ENCODE assay signal across 22 mouse cellular contexts in genomic region chr8:88686226-88686905, GRCm38 (mm10). TPM values are rescaled to one million over a fixed set of nuclear protein-coding genes. Genes with fewer than 3 reads are reported as not detected.
DNase-seq lines count a peak whose midpoint lies in the region; ATAC-seq lines count a peak whose summit lies in the region.
"Had no signal": no experiment of that assay in that cellular context is flagged by ENCODE, and none has a peak within 500 bp of the region (broad histone marks: within the 10 kb centered on the region; RNA-seq: fewer than 3 reads in every experiment).

No protein-coding gene starts in this region.

- no peaks in the 10 kb centered on the region for H3K27me3 ChIP-seq in heart, embryonic 10.5 days (ENCODE audit: insufficient read depth, poor library complexity, severe bottlenecking)
- H3K27me3 ChIP-seq in limb, embryonic 11.5 days (ENCODE audit: control insufficient read depth, insufficient read depth, low read length): no peaks in the 10 kb centered on the region
- no peaks in the 10 kb centered on the region for H3K27me3 ChIP-seq in limb, embryonic 10.5 days (ENCODE audit: low read depth, poor library complexity, severe bottlenecking)
- H3K27me3 ChIP-seq in limb, embryonic 13.5 days: no peaks in the 10 kb centered on the region
- H3K27me3 ChIP-seq: embryonic facial prominence, embryonic 13.5 days; heart, embryonic 13.5 days; Patski had no signal

- no peak overlapping the region for H3K27ac ChIP-seq in heart, embryonic 10.5 days
- H3K27ac ChIP-seq in limb, embryonic 11.5 days (replicated peaks; ENCODE audit: low read depth, low read length): no peak overlapping the region
- no peak overlapping the region; the same call in 1 of the 2 replicates for H3K27ac ChIP-seq in limb, embryonic 10.5 days
- no peak overlapping the region for H3K27ac ChIP-seq in limb, embryonic 13.5 days
- H3K27ac ChIP-seq: embryonic facial prominence, embryonic 13.5 days; heart, embryonic 13.5 days; left cerebral cortex, adult 2 months; limb, embryonic 12.5 days had no signal

- no peak overlapping the region for H3K9ac ChIP-seq in limb, embryonic 11.5 days (ENCODE audit: low read length)
- 0 out of 2 replicates have a peak overlapping the region, but pooled peaks have one; percentile 3 for H3K9ac ChIP-seq in limb, embryonic 13.5 days
- H3K9ac ChIP-seq: embryonic facial prominence, embryonic 13.5 days; heart, embryonic 13.5 days; limb, embryonic 12.5 days had no signal

- no peak overlapping the region for H3K4me2 ChIP-seq in limb, embryonic 11.5 days (ENCODE audit: low read depth, severe bottlenecking)
- no peak overlapping the region for H3K4me2 ChIP-seq in limb, embryonic 13.5 days (replicated peaks)
- H3K4me2 ChIP-seq: embryonic facial prominence, embryonic 13.5 days; heart, embryonic 13.5 days; limb, embryonic 12.5 days had no signal

- WGBS in heart, embryonic 10.5 days: 48% methylated on average over 9 of the region's 9 CpGs
- whole genome bisulfite sequencing in limb, embryonic 11.5 days: 58% methylated on average over 9 of the region's 9 CpGs
- 61% methylated on average over 9 of the region's 9 CpGs for WGBS in limb, embryonic 10.5 days
- 51% methylated on average over 9 of the region's 9 CpGs for WGBS in limb, embryonic 13.5 days

- ATAC-seq in limb, embryonic 11.5 days (ENCODE audit: insufficient number of reproducible peaks, low FRiP score, low TSS enrichment, low read depth): no peak
- ATAC-seq in limb, embryonic 13.5 days (ENCODE audit: low FRiP score, low read depth): no peak
- ATAC-seq in megakaryocyte, adult 5-6 weeks (ENCODE audit: poor library complexity, severe bottlenecking): no peak
- ATAC-seq: CD4-positive, CD25-positive, alpha-beta regulatory T cell, adult 4 months; forebrain, embryonic 16.5 days; Patski had no signal

- H3K36me3 ChIP-seq in heart, embryonic 10.5 days: no peaks in the 10 kb centered on the region
- no peaks in the 10 kb centered on the region for H3K36me3 ChIP-seq in limb, embryonic 11.5 days (ENCODE audit: control insufficient read depth, insufficient read depth, low read length)
- no peaks in the 10 kb centered on the region for H3K36me3 ChIP-seq in limb, embryonic 10.5 days
- H3K36me3 ChIP-seq in limb, embryonic 13.5 days: no peaks in the 10 kb centered on the region
- H3K36me3 ChIP-seq: embryonic facial prominence, embryonic 13.5 days; heart, embryonic 13.5 days; limb, embryonic 12.5 days had no signal

- H3K4me1 ChIP-seq in heart, embryonic 10.5 days: 0 out of 2 replicates have a peak, but pooled peaks cover 5% of the 10 kb centered on the region
- no peaks in the 10 kb centered on the region for H3K4me1 ChIP-seq in limb, embryonic 11.5 days (ENCODE audit: control insufficient read depth, insufficient read depth, low read length)
- H3K4me1 ChIP-seq in limb, embryonic 10.5 days: peaks cover 9% of the 10 kb centered on the region; the same call in 1 of the 2 replicates
- H3K4me1 ChIP-seq in limb, embryonic 13.5 days: peaks cover 11% of the 10 kb centered on the region

- no peak overlapping the region for H3K4me3 ChIP-seq in heart, embryonic 10.5 days
- no peak overlapping the region for H3K4me3 ChIP-seq in limb, embryonic 11.5 days (ENCODE audit: low read depth, low read length)
- H3K4me3 ChIP-seq in limb, embryonic 10.5 days: no peak overlapping the region
- no peak overlapping the region for H3K4me3 ChIP-seq in limb, embryonic 13.5 days
- H3K4me3 ChIP-seq: embryonic facial prominence, embryonic 13.5 days; heart, embryonic 13.5 days; left cerebral cortex, adult 2 months; limb, embryonic 12.5 days had no signal

- no peaks in the 10 kb centered on the region for H3K9me3 ChIP-seq in heart, embryonic 10.5 days
- H3K9me3 ChIP-seq in limb, embryonic 11.5 days (ENCODE audit: control insufficient read depth, low read length): no peaks in the 10 kb centered on the region
- H3K9me3 ChIP-seq in limb, embryonic 10.5 days (replicated peaks): no peaks in the 10 kb centered on the region
- H3K9me3 ChIP-seq in limb, embryonic 13.5 days: no peaks in the 10 kb centered on the region
- H3K9me3 ChIP-seq: embryonic facial prominence, embryonic 13.5 days; heart, embryonic 13.5 days; limb, embryonic 12.5 days had no signal

- peak; percentile 53 for DNase-seq in heart, embryonic 10.5 days (ENCODE audit: low spot score)
- DNase-seq in heart, adult 18-20 months: no peak
- peak; percentile 18 for DNase-seq in limb, embryonic 11.5 days (ENCODE audit: low spot score)
- DNase-seq in limb, embryonic 10.5 days (ENCODE audit: low spot score): no peak
- peak; percentile 34 for DNase-seq in lung, postnatal 10 days
- no peak for DNase-seq in lung, postnatal 25 days (ENCODE audit: low spot score)
- DNase-seq: adrenal gland, postnatal 10 days; cerebellum, postnatal 10 days; gastrocnemius, postnatal 36 days; kidney, adult 2 months; kidney, postnatal 25 days; right cerebral cortex, postnatal 4 days; thymus, postnatal 4 days had no signal

RNA-seq across cellular contexts. Expression of gene Cyld, which starts 10.5 kb away (rescaled TPM):
- 8.9 and 10.3 TPM in 2 replicates for polyA plus RNA-seq in heart, embryonic 10.5 days (2016; fragmentation: Nextera tagmentation; extraction: Ambion mirVana)
- total RNA-seq in heart, adult 18-20 months (2021): 10 to 100 TPM; 25.6 to 28.4 TPM
- 13.5 and 17.3 TPM in 2 replicates for polyA plus RNA-seq in limb, embryonic 11.5 days (2014; fragmentation: Nextera tagmentation; extraction: Ambion mirVana)
- polyA plus RNA-seq in limb, embryonic 10.5 days (2016; fragmentation: Nextera tagmentation; extraction: Ambion mirVana): 8.2 and 13.4 TPM in 2 replicates
- 13.6 and 15.4 TPM in 2 replicates for polyA plus RNA-seq in limb, embryonic 13.5 days (2015; fragmentation: Nextera tagmentation; extraction: Ambion mirVana)
- 40.6 and 41.9 TPM in 2 replicates for total RNA-seq in megakaryocyte, adult 5-6 weeks (2015)
- 50.0 and 61.9 TPM in 2 replicates for total RNA-seq in megakaryocyte, adult 5-6 weeks (2017)

RNA-seq across cellular contexts. Expression of gene Nod2, which starts 39.3 kb away (rescaled TPM):
- polyA plus RNA-seq in heart, embryonic 10.5 days (2016; fragmentation: Nextera tagmentation; extraction: Ambion mirVana): 0.08 and 0.11 TPM in 2 replicates
- 1 to 10 TPM; 1.0 to 1.4 TPM for total RNA-seq in heart, adult 18-20 months (2021)
- 0.23 and 0.29 TPM in 2 replicates for polyA plus RNA-seq in limb, embryonic 11.5 days (2014; fragmentation: Nextera tagmentation; extraction: Ambion mirVana)
- polyA plus RNA-seq in limb, embryonic 10.5 days (2016; fragmentation: Nextera tagmentation; extraction: Ambion mirVana): 0.10 and 0.18 TPM in 2 replicates
- polyA plus RNA-seq in limb, embryonic 13.5 days (2015; fragmentation: Nextera tagmentation; extraction: Ambion mirVana): 0.19 and 0.36 TPM in 2 replicates
- total RNA-seq in megakaryocyte, adult 5-6 weeks (2015): 3.8 and 4.0 TPM in 2 replicates
- total RNA-seq in megakaryocyte, adult 5-6 weeks (2017): 2.5 and 4.0 TPM in 2 replicates
- polyA plus RNA-seq: Patski had no signal

RNA-seq across cellular contexts. Expression of gene Snx20, which starts 50.4 kb away (rescaled TPM):
- 0.59 and 1.3 TPM in 2 replicates for polyA plus RNA-seq in heart, embryonic 10.5 days (2016; fragmentation: Nextera tagmentation; extraction: Ambion mirVana)
- total RNA-seq in heart, adult 18-20 months (2021): 1 to 10 TPM; 1.1 to 3.0 TPM
- 1.2 and 1.5 TPM in 2 replicates for polyA plus RNA-seq in limb, embryonic 11.5 days (2014; fragmentation: Nextera tagmentation; extraction: Ambion mirVana)
- polyA plus RNA-seq in limb, embryonic 10.5 days (2016; fragmentation: Nextera tagmentation; extraction: Ambion mirVana): 0.31 and 0.63 TPM in 2 replicates
- polyA plus RNA-seq in limb, embryonic 13.5 days (2015; fragmentation: Nextera tagmentation; extraction: Ambion mirVana): 1.2 and 1.5 TPM in 2 replicates
- 60.5 and 64.6 TPM in 2 replicates for total RNA-seq in megakaryocyte, adult 5-6 weeks (2015)
- 71.3 and 73.0 TPM in 2 replicates for total RNA-seq in megakaryocyte, adult 5-6 weeks (2017)

Comparison
In these comparisons a context has a peak if more than half of its experiments do, and no peak if none do; other contexts are left out.
1. DNase-seq: peak in heart, embryonic 10.5 days (single experiment), limb, embryonic 11.5 days (single experiment) and lung, postnatal 10 days (single experiment); none in heart, adult 18-20 months (0 of 2), limb, embryonic 10.5 days (single experiment) and lung, postnatal 25 days (single experiment).